Mouse (Mus musculus) limb, embryonic 10.5 days (tissue): ENCODE results near the gene Serpinf1. TPM values are rescaled to one million over a fixed set of nuclear protein-coding genes. Genes with fewer than 3 reads are reported as not detected.
"Not testable (repeated sequence)": the region's sequence is repeated elsewhere in the genome, so short reads cannot be mapped to it uniquely, and the experiment has no call there.

Source experiments
- DNase-seq: peaks from one replicate; pipeline ENCODE4 v3.0.0-alpha.2; 2017; ENCODE audit warnings: low spot score
- H3K27ac ChIP-seq: fragments of 300-500 bp; sonication (generic); 2 replicates; pipeline ENCODE4 v1.5.1; 2016; ENCODE audit warnings: mild to moderate bottlenecking
- H3K27me3 ChIP-seq: fragments of 300-500 bp; sonication (generic); 2 replicates; pipeline ENCODE4 v1.6.1; 2016; ENCODE audit warnings: low read depth, mild to moderate bottlenecking; ENCODE audit not compliant: poor library complexity, severe bottlenecking
- H3K36me3 ChIP-seq: fragments of 300-500 bp; sonication (generic); 2 replicates; pipeline ENCODE4 v1.6.1; 2016; ENCODE audit warnings: mild to moderate bottlenecking, moderate library complexity
- H3K4me1 ChIP-seq: fragments of 300-500 bp; sonication (generic); 2 replicates; pipeline ENCODE4 v1.6.1; 2016
- H3K4me3 ChIP-seq: fragments of 300-500 bp; sonication (generic); 2 replicates; pipeline ENCODE4 v1.5.1; 2016; ENCODE audit warnings: mild to moderate bottlenecking, moderate library complexity
- H3K9me3 ChIP-seq: fragments of 300-500 bp; sonication (generic); replicated peaks from 2 replicates; pipeline ENCODE4 v1.6.1; 2016; ENCODE audit warnings: mild to moderate bottlenecking
- WGBS: fragments of 180-500 bp; shearing (Covaris S2); methylation state at CpG from one replicate; pipeline ENCODE4 v1.1.7; 2016; 5-methylcytosine and 5-hydroxymethylcytosine counted together
- polyA plus RNA-seq: library from polyadenylated mRNA; unstranded; fragments of >200 nt; fragmentation: Nextera tagmentation; extraction: Ambion mirVana; gene quantifications from 2 replicates; pipeline ENCODE4 v1.2.1, GENCODE M21; 2016

The Serpinf1 gene
- polyA plus RNA-seq, 1 experiment from 2014 or later: 217 TPM

DNA sequence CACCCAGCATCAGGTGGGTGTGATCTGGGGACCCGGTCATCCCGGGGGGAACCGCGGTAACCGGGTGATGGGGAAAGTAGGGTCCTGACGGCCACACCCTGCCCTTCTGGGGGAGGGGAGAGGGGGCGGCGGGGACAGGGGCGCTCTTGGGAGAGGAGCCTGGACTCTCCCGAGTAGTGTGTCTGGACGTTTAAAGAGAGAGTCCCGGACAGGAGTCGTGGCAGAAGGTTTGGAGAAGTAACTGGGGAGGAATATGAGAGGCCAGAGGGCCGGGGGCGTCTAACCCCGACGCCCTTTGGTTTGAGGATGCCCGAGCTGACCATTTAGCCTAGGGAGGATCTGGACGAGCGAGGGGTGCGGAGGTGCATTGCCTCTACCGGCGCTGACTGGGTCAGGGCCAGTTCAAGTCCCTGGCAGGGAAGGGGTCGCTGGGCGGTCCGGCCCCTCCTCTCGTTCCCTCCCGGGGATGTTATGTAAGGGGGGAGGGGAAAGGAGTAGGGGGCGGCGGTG, 39.3 kb upstream of the Serpinf1 start:
- H3K36me3 ChIP-seq: peaks cover 12% of the 10 kb centered on the region; the same call in 1 of the 2 replicates
- peak overlapping the region; percentile 69 for H3K4me3 ChIP-seq
- H3K27ac ChIP-seq: peak overlapping the region; percentile 86; the same call in 1 of the 2 replicates
- DNase-seq: no peak
- H3K27me3 ChIP-seq: no peaks in the 10 kb centered on the region
- WGBS: under 1% methylated on average over 30 of the region's 30 CpGs
- H3K4me1 ChIP-seq: peaks cover 38% of the 10 kb centered on the region
- H3K9me3 ChIP-seq: no peaks in the 10 kb centered on the region

DNA sequence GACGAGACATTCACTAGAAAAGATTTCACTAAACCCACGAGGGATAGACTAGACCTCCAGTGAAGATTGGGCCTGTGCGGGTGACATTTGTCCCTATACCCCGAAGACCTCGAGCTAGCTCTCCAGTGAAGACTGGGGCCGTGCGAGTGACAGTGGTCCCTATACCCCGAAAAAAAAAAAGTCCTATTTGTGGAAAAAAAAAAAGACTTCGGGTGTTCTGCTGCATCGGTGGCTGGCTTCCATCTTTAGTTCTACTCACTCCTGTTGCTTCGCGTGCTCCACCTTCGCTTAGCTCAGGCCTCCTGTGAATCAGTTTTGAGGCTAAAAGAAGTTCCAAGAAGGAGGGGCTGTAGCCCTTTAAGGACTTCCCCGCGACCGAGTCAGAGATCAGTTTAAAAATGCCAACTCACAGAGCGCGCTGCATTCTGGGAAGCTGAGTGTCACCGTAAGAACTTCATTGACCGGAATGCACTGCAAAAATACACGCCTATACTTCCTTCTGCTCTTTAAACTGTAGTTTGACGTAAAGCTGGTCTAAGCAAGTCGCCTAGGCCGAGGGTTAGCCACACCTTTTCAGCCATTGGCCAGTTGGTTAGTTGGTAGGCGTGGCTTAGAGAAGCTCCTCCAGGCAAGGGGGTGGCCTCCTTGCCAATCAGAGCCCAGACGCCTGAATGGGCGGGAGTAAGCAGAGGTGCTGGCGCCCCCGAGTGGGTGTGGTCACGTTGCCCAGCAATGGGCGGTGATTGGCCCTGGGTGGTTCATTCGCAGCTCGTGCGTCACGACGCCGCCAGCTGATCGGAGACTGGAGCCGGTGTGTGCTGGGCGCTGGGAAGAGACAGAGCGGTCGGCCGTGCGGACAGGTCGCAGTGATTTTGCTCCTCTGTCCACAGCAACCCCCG, 38.6 kb upstream of the Serpinf1 start, which contains the start of gene Tlcd2:
TSS of gene Tlcd2 (plus strand) at position 872 of the 899 bp plus-strand sequence.
- no peaks in the 10 kb centered on the region for H3K27me3 ChIP-seq
- peaks cover 38% of the 10 kb centered on the region for H3K4me1 ChIP-seq
- under 1% methylated on average over 46 of the region's 46 CpGs for WGBS
- peaks cover 10% of the 10 kb centered on the region; the same call in 1 of the 2 replicates for H3K36me3 ChIP-seq
- H3K4me3 ChIP-seq: peak within 1 kb of the TSS; percentile 69
- DNase-seq: peak; percentile 99
- H3K9me3 ChIP-seq: no peaks in the 10 kb centered on the region
- peak within 1 kb of the TSS; percentile 86 for H3K27ac ChIP-seq

DNA sequence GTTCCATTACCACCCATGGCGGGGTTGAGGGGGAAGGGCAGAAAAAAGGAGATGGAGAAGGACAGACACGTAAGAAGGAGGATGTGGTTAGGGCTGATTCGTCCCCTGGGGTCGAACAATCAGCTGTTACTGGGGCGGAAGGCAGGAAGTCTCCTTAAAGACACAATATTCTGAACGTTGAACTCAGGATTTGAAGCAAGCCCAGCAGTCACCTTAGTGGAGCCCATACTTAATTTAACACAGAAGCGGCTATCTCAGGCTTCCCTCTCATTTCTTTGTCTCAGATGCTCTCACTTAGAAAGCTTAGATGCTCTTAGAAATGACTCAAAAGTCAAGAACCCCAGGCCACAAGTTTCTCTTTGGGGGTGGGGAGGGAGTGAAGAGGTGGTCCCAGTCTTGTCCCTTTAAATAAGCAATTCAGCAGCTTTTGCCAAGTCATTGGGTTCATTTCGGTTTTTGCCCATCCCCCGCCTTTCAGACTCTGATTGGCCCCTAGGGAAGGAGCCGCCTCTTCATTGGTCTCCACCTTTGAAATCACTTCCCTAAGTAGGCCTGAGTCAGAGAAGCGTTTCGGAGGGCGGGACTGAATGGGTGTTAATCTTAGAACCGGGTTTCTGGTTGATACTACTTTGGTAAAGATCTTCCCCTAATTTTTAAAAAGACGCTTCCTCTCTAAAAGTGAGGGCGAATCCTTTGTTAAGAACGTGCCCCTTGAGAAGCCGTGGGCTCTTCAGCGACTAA, 37.8 kb upstream of the Serpinf1 start:
- Histone ChIP-seq H3K4me1 (peaks cover 39% of the 10 kb centered on the region), H3K36me3 (peaks cover 5% of the 10 kb centered on the region; the same call in 1 of the 2 replicates), H3K4me3 (peak overlapping the region; percentile 69), H3K27ac (peak overlapping the region; percentile 86), H3K27me3 (no peaks in the 10 kb centered on the region), H3K9me3 (no peaks in the 10 kb centered on the region)
- WGBS: 3% methylated on average over 19 of the region's 19 CpGs
- DNase-seq: peak; percentile 80

DNA sequence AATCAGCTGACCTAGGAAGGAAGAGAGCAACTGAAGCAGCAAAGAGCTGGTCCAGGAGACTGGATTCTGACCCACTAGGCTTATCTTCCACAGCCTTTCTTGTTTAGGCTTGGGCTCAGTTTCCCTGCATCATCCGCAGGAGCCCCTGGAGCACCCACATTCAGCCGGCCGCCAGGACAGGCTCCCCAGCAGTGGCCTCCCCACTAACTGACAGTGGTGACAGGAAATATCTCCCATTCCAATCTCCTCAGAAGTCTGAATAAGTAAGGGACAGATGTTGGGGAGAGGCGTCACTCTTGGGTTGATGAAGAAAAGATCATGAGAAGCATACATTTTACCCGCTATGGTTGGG, 37.2 kb upstream of the Serpinf1 start:
- DNase-seq: no peak
- Histone ChIP-seq H3K9me3 (no peaks in the 10 kb centered on the region), H3K27ac (peak overlapping the region; percentile 86), H3K4me3 (peak overlapping the region; percentile 69), H3K27me3 (no peaks in the 10 kb centered on the region), H3K36me3 (no peaks in the 10 kb centered on the region), H3K4me1 (peaks cover 45% of the 10 kb centered on the region)
- 41% methylated on average over 5 of the region's 5 CpGs for WGBS

DNA sequence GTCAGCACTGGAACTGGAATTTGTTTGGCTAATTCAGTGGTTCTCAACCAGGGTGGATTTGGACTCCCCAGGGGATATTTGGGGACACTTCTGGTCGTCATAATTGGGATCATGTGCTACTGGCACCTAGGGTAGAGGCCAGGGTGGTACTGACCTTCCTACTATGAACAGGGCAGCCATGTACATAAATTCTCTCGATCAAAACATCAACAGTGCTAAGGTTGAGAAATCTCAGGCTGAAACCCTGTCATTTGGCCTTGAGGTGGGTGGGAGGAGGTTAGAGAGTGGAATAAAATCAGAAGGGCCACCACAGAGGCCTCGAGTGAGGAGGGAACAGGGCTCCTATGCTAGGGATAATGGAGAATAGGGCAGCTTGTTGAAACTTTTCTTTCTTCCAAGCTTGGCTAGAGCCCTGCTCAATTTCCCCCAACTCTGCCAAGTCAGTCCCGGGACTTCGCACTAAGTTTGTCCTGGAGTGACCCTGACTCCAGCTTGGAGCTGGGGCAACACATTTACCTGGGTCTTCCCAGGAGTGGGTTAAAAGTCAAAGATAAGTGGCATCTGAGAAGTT, 36.7 kb upstream of the Serpinf1 start:
- no peak for DNase-seq
- Histone ChIP-seq H3K27me3 (no peaks in the 10 kb centered on the region), H3K9me3 (no peaks in the 10 kb centered on the region), H3K36me3 (no peaks in the 10 kb centered on the region), H3K27ac (peak overlapping the region; percentile 86), H3K4me3 (peak overlapping the region; percentile 69), H3K4me1 (peaks cover 50% of the 10 kb centered on the region)
- WGBS: 82% methylated on average over 5 of the region's 5 CpGs

DNA sequence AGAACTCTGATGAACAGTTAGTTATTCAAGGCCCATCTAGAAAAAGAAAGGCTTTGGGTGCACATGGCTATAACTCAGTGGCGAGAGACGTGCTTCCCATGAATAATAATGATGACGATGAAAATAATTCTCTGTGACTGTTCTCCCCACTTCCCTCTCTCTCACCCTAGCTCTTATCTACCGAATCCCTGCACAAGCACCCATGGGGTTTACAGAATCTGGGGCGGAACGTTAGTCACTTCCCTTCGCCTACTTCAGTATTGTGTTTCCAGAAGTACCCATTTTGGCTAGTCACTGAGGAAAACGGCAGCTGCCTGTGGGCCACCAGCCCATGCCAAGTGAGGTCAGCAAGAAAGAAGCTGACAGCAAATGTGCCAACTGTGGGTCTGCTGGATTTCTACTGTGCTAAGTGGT, 36.1 kb upstream of the Serpinf1 start:
- 86% methylated on average over 8 of the region's 8 CpGs for WGBS
- Histone ChIP-seq H3K9me3 (no peaks in the 10 kb centered on the region), H3K4me1 (peaks cover 53% of the 10 kb centered on the region), H3K27me3 (peaks cover 2% of the 10 kb centered on the region), H3K27ac (no peak overlapping the region), H3K4me3 (no peak overlapping the region), H3K36me3 (no peaks in the 10 kb centered on the region)
- DNase-seq: no peak

DNA sequence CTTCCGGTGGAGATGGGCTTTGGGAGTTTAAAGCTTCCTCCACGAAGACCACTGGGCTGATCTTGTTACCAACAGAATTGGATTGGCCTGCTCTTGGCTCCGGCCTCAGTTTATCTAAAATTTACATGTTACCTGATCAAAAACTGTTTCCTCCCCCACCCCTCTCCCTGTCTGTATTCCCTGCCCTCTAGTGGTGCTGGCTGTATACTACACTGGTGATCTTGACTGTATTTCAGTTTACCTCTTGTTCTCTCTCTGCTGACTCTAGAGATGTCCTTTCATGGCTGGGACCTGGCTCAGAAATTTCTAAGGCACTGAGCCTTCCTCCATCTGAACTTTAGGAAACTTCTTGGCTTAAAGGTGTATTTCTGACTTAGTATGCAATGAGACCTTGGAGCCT, 35.7 kb upstream of the Serpinf1 start:
- Histone ChIP-seq H3K9me3 (no peaks in the 10 kb centered on the region), H3K36me3 (no peaks in the 10 kb centered on the region), H3K27ac (no peak overlapping the region), H3K4me3 (no peak overlapping the region), H3K4me1 (peaks cover 52% of the 10 kb centered on the region), H3K27me3 (peaks cover 7% of the 10 kb centered on the region)
- WGBS: 21% methylated on average over 3 of the region's 3 CpGs
- DNase-seq: no peak

DNA sequence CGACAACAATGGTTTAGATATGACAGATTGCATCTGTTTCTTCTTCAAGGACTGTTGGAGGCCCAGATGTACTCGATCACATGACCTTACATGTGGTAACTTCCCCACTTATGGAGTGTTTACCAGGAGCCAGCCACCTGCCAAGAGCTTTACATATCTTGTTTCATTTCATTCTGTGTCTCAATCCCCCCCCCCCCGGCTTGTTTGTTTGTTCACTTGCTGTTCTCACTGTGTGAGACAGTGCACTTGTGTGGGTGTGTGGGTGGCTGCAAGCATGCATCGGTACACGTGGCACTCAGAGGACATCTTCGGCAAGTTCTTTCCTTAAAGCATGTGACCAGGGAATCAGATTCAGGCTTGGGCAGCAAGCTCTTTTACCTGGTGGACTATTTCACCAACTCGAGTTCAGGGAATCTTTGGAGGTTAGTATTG, 34.0 kb upstream of the Serpinf1 start:
- DNase-seq: no peak
- Histone ChIP-seq H3K27me3 (peaks cover 8% of the 10 kb centered on the region), H3K4me3 (no peak overlapping the region), H3K36me3 (peaks cover 6% of the 10 kb centered on the region; the same call in 1 of the 2 replicates), H3K9me3 (no peaks in the 10 kb centered on the region), H3K27ac (no peak overlapping the region), H3K4me1 (peaks cover 35% of the 10 kb centered on the region)
- WGBS: 89% methylated on average over 7 of the region's 7 CpGs

DNA sequence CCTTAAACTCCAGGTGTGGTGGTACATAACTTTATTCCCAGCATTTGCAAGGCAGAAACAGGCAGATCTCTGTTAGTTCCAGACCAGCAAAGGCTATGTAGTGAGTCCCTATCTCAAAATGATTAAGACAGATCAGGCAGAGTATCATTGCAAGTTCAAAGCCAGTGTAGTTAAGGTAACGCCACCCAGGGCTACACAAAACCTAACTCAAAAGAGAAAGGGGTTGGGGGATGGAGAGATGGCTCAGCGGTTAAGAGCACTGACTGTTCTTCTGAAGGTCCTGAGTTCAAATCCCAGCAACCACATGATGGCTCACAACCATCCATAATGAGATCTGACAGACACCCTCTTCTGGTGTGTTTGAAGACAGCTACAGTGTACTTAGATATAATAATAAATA, 33.5 kb upstream of the Serpinf1 start:
- DNase-seq, H3K27me3 ChIP-seq, H3K4me3 ChIP-seq, H3K9me3 ChIP-seq, H3K36me3 ChIP-seq, H3K27ac ChIP-seq: not testable (repeated sequence)
- H3K4me1 ChIP-seq: peaks cover 37% of the 10 kb centered on the region
- WGBS: 94% methylated on average over 2 of the region's 2 CpGs

DNA sequence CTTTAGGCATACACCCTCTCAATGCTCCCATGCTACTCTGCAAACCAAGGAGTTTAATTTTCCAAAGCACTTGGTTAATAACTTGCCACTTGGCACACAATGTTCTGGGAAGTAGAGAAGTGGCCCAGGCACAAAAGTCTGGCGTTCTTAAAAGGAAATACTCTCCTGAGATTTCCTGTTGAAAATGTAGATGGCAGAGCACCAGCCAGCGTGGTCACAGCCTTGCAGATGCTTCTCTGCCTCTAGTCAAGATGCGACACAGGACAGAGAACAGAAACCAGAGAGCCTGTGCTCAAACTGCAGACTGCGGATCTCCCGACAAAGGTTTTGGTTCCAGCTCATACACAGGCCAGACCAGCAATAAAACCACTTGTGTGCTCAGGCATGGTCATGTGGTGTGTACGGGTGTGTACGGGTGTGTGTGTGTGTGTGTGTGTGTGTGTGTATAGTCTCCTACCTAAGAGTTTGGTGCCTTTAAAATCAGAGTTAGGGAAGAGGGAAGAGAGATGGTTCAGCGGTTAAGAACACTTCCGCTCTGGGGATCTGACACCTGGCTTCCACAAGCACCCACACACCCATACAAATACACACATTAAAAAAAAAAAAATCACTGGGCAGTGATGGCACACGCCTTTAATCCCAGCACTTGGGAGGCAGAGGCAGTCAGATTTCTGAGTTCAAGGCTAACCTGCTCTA, 32.7 kb upstream of the Serpinf1 start:
- Histone ChIP-seq H3K4me1 (peaks cover 35% of the 10 kb centered on the region), H3K9me3 (no peaks in the 10 kb centered on the region), H3K4me3 (peak overlapping the region; percentile 76), H3K27me3 (peaks cover 8% of the 10 kb centered on the region), H3K27ac (peak overlapping the region; percentile 80), H3K36me3 (peaks cover 12% of the 10 kb centered on the region; the same call in 1 of the 2 replicates)
- 80% methylated on average over 10 of the region's 10 CpGs for WGBS
- DNase-seq: no peak

DNA sequence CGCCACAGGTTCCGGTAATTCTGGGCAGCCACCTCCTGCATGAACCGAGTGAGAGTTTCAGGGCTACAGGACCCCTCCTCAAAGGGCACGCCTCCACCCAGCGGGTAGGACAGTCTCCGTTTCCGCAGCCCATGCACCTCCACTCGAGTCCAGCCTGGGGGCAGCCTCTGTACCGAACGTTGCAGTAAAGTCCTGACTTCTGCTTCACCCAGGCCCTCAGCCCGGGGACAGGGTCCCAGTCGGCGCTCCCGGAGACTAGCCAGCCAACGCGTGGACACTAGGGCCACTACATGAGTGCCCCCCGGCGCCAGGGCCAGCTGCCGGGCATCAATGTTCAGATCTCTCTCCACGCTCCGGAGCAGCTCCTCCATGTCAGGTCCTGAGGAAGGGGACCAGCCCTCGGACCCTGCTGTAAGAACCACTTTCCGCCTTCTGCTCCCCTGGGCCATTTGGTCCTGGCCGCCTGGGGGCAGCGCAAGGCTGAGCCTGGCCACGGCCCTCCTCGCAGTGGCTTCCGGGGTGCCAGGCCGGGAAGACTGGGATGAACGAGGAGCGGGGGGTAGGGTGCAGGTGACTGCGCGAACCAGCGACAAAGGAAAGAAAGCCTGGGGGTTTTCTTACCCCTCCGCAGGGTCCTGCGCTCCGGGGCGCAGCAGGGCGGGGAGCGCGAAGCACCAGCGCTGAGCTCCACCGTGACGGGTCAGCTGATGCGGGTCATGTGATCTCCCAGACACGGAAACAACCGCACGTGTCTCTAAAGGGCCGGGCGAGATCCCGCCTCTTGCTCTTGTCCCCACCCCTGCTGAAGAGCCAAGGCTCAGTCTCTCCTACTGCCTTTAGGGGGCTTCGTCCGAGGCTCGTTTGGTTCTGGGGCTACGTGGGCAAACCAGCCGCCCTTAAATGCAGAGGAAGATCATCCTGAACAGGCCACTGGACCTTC, 31.8 kb upstream of the Serpinf1 start, which contains the start of gene Wdr81:
TSS of gene Wdr81 (minus strand) at position 727 of the 940 bp plus-strand sequence.
- peak within 1 kb of the TSS; percentile 76 for H3K4me3 ChIP-seq
- peak within 1 kb of the TSS; percentile 80 for H3K27ac ChIP-seq
- peaks cover 26% of the 10 kb centered on the region for H3K4me1 ChIP-seq
- 2% methylated on average over 56 of the region's 56 CpGs for WGBS
- H3K27me3 ChIP-seq: peaks cover 8% of the 10 kb centered on the region
- H3K9me3 ChIP-seq: no peaks in the 10 kb centered on the region
- peaks cover 15% of the 10 kb centered on the region for H3K36me3 ChIP-seq
- peak; percentile 96 for DNase-seq
